Mouse (Mus musculus) erythroblast, embryonic 14.5 days (primary cell): ENCODE data around the gene Dlec1. TPM values are rescaled to one million over a fixed set of nuclear protein-coding genes. Genes with fewer than 3 reads are reported as not detected.

ENCODE experiments used
- H3K27me3 ChIP-seq: 2 replicates; pipeline ENCODE4 v1.6.1; 2012; ENCODE audit warnings: inconsistent platforms; ENCODE audit not compliant: control insufficient read depth
- H3K36me3 ChIP-seq: 2 replicates; pipeline ENCODE4 v1.6.1; 2012; ENCODE audit warnings: mild to moderate bottlenecking, inconsistent platforms; ENCODE audit not compliant: control insufficient read depth
- H3K4me1 ChIP-seq: 2 replicates; pipeline ENCODE4 v1.6.1; 2012; ENCODE audit warnings: inconsistent platforms; ENCODE audit not compliant: control insufficient read depth
- H3K4me3 ChIP-seq: replicated peaks from 2 replicates; pipeline ENCODE3; 2012; ENCODE audit warnings: moderate library complexity, mild to moderate bottlenecking, inconsistent platforms
- H3K9me3 ChIP-seq: 2 replicates; pipeline ENCODE4 v1.6.1; 2012; ENCODE audit warnings: low read length, inconsistent platforms, mixed read lengths; ENCODE audit not compliant: control insufficient read depth
- GATA1 ChIP-seq: IDR thresholded peaks from 2 replicates; pipeline ENCODE4 v1.6.1; 2012; ENCODE audit warnings: low read length, inconsistent platforms, mixed read lengths
- TAL1 ChIP-seq: IDR thresholded peaks from 3 replicates; pipeline ENCODE4 v1.6.1; 2012; ENCODE audit warnings: low read length, inconsistent platforms, mixed read lengths
- polyA plus RNA-seq: library from polyadenylated mRNA; stranded (reverse); fragments of >175 nt; gene quantifications from 2 replicates; pipeline ENCODE4 v1.2.3, GENCODE M21; 2012

Dlec1 gene
- polyA plus RNA-seq, 1 experiment, result not detected

- Histone ChIP-seq H3K4me3 (no peak overlapping the region), H3K36me3 (no peaks in the 10 kb centered on the region), H3K9me3 (no peaks in the 10 kb centered on the region), H3K27me3 (no peaks in the 10 kb centered on the region), H3K4me1 (no peaks in the 10 kb centered on the region; the same call in 1 of the 2 replicates)
- TF ChIP-seq TAL1 (no peak), GATA1 (no peak)
Measured at GRCm38 (mm10) chr9:119128436-119129181, 26.3 kb downstream of the Dlec1 start.

DNA sequence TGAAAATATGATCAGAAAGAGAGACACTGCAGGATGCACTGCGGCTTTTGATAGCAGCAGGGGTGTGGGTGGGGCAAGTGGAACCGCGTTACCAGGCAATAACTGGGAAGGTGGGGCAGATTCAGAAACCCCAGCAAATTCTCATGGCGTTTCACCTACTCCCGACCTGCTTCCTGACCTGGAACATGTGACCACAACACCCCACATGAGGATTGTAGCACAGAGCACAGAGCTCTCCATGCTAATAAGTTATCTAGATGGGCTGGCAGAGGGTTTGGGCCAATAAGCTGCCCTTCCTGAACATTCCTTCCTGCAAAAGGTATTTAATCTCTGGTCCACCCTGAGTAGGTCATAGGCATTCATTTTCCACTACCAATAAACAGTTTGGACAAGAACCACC, 28.4 kb downstream of the Dlec1 start:
- TF ChIP-seq GATA1, result no peak
- no peak for TF ChIP-seq TAL1
- Histone ChIP-seq H3K36me3 (no peaks in the 10 kb centered on the region), H3K27me3 (no peaks in the 10 kb centered on the region), H3K4me1 (no peaks in the 10 kb centered on the region; the same call in 1 of the 2 replicates), H3K4me3 (no peak overlapping the region), H3K9me3 (no peaks in the 10 kb centered on the region)

DNA sequence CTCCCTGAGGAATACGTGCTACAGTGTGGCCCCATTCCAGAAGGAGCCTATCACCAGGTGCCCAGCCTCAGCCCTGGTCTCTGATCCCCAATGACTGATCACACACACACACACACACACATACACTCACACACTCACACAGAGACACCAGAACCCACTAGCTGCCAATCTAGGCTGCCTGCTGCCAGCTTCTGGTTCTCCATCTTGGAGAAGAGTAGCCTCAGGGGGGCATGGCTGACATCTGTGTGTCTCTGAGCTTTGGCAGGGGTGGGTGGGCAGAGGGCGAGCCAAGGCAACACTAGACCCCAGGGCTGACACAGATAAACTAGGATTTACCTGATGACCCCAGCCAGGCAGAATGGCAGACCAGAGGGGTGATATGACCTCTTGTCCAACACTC, 36.6 kb downstream of the Dlec1 start:
- Histone ChIP-seq H3K9me3 (no peaks in the 10 kb centered on the region), H3K4me3 (no peak overlapping the region), H3K27me3 (no peaks in the 10 kb centered on the region), H3K4me1 (no peaks in the 10 kb centered on the region), H3K36me3 (no peaks in the 10 kb centered on the region)
- no peak for TF ChIP-seq TAL1
- TF ChIP-seq GATA1, result no peak

GRCm38 (mm10) chr9:119142066-119142465, 39.8 kb downstream of the Dlec1 start:
- Histone ChIP-seq H3K27me3 (no peaks in the 10 kb centered on the region), H3K9me3 (no peaks in the 10 kb centered on the region), H3K4me1 (no peaks in the 10 kb centered on the region), H3K4me3 (no peak overlapping the region), H3K36me3 (no peaks in the 10 kb centered on the region)
- no peak for TF ChIP-seq GATA1
- no peak for TF ChIP-seq TAL1

DNA sequence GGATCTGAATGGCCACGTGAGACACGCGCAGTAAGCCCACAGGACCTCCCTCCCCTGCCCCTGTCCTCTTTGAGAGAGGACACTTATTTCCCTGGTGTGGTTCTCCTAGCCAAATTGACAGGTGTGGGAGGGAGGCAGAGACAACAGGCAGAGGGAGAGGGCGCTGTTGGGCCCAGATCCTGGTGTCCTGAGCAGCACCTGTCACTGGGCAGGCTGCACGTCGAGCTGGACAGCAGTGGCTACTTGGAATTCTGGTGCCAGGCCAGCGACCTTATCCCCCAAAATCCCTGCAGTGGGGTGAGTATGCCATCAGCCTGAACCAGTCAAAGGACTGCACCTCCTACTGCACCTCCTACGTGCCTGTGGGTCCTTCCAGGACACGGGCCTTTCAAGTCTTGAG, 41.1 kb downstream of the Dlec1 start:
- no peaks in the 10 kb centered on the region for H3K9me3 ChIP-seq
- H3K36me3 ChIP-seq, result no peaks in the 10 kb centered on the region
- H3K4me1 ChIP-seq, result no peaks in the 10 kb centered on the region
- no peak for TF ChIP-seq TAL1
- no peak for TF ChIP-seq GATA1
- no peaks in the 10 kb centered on the region for H3K27me3 ChIP-seq
- no peak overlapping the region for H3K4me3 ChIP-seq

- TF ChIP-seq GATA1 (no peak), TAL1 (no peak)
- no peaks in the 10 kb centered on the region for H3K27me3 ChIP-seq
- H3K4me3 ChIP-seq, result no peak overlapping the region
- H3K9me3 ChIP-seq, result no peaks in the 10 kb centered on the region
- H3K4me1 ChIP-seq, result no peaks in the 10 kb centered on the region
- H3K36me3 ChIP-seq, result no peaks in the 10 kb centered on the region
Measured at GRCm38 (mm10) chr9:119144696-119145095, 42.4 kb downstream of the Dlec1 start.

GRCm38 (mm10) chr9:119145137-119145536, 42.9 kb downstream of the Dlec1 start:
- TF ChIP-seq GATA1, result no peak
- TF ChIP-seq TAL1, result no peak
- Histone ChIP-seq H3K9me3 (no peaks in the 10 kb centered on the region), H3K4me3 (no peak overlapping the region), H3K27me3 (no peaks in the 10 kb centered on the region), H3K36me3 (no peaks in the 10 kb centered on the region), H3K4me1 (no peaks in the 10 kb centered on the region)

GRCm38 (mm10) chr9:119145638-119146037, 43.4 kb downstream of the Dlec1 start:
- no peaks in the 10 kb centered on the region for H3K27me3 ChIP-seq
- TF ChIP-seq TAL1, result no peak
- no peak for TF ChIP-seq GATA1
- H3K4me1 ChIP-seq, result no peaks in the 10 kb centered on the region
- no peak overlapping the region for H3K4me3 ChIP-seq
- no peaks in the 10 kb centered on the region for H3K9me3 ChIP-seq
- no peaks in the 10 kb centered on the region for H3K36me3 ChIP-seq

- Histone ChIP-seq H3K4me3 (no peak overlapping the region), H3K4me1 (no peaks in the 10 kb centered on the region), H3K27me3 (no peaks in the 10 kb centered on the region), H3K9me3 (no peaks in the 10 kb centered on the region), H3K36me3 (no peaks in the 10 kb centered on the region)
- no peak for TF ChIP-seq GATA1
Measured at GRCm38 (mm10) chr9:119146098-119146770, 44.0 kb downstream of the Dlec1 start.

DNA sequence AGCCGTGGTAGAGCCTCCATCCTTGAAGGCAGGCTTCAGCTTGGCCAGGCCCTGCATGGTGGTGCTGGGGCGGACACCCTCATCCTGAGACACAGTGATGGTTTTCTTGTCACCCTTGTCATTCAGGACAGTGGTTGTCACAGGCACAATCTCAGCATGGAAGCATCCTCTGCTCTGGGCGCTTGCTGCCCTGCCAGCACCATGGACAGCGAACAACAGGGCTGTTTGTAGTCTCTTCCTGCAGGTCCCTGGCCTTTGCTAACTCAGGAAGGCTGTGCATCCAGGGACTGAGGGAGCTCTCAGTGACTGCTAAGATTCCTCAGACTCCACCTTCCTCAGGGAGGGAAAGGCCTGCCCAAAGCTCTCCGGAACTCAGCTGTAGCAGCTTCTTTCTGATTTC, 47.3 kb downstream of the Dlec1 start:
- Histone ChIP-seq H3K4me3 (no peak overlapping the region), H3K9me3 (no peaks in the 10 kb centered on the region)
- TF ChIP-seq TAL1, result no peak

More for the DNA sequence above, 47.3 kb downstream of the Dlec1 start:
- Histone ChIP-seq H3K27me3 (no peaks in the 10 kb centered on the region), H3K36me3 (no peaks in the 10 kb centered on the region; the same call in 1 of the 2 replicates), H3K4me1 (no peaks in the 10 kb centered on the region)
